Mouse (Mus musculus) WW6 (cell line): ENCODE measurements around the gene Trip13.

ENCODE experiments used
- DNase-seq: peaks from one replicate; pipeline ENCODE4 v3.0.0-alpha.2; 2013; ENCODE audit warnings: low read depth, low spot score

The Trip13 gene

DNA sequence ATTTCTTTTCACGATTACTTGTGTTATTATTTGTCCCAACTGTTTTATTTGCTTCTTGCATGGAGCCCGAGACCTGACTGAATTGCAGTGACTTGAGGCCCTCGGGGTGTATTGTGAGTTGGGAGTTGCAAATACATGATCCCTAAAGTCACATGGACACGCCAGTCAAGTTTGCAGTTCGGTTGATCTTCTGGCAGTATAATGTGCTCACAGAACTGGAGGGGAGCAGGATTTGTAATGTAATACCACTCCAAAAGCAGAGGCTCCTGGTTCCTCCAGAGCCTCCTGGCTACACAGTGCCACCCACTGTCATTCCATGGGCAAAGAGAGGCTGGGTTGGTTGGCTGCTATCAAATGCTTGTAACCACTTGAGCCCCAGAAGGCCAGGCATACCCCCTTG is 51.0 kb downstream of the Trip13 start:
- DNase-seq: no peak

DNA sequence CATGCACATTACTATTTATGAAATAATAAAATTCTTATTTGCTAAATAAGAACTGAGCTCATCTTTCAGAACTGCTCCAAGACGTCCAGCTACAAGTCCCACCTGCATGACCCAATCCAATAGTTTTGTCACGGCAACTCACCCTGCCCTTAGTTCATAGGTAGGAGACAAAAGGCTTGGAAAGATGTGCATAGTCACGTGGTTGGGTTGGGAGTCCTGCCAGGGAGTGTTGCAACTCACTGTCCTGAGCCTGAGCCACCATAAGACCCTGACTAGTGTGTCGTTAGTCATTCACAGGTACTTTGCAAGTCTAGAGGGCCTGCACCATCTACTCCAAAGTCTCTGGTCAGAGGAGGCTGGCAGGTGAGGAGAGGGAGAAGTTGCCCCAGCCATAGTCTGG is 51.5 kb downstream of the Trip13 start:
- no peak for DNase-seq

DNA sequence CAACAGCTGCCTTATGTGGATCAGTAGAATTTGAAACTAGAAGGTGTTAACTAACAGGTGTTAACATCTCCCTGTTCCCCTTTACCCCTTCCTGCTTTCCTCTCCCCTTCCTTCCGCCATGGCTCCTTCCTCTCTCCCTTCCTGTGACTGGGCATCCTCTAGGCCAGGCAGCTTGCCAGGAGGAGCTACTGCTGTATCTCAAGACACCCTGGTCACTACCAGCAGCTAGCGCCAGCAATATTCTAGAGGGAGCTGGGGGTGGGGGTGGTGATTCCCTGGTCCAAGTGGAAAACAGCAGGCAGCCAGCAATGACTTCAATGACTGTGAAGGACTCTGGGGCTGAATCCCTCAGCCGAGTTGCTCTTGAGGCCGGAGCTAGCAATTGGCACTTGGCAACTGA is 51.9 kb downstream of the Trip13 start:
- no peak for DNase-seq

DNA sequence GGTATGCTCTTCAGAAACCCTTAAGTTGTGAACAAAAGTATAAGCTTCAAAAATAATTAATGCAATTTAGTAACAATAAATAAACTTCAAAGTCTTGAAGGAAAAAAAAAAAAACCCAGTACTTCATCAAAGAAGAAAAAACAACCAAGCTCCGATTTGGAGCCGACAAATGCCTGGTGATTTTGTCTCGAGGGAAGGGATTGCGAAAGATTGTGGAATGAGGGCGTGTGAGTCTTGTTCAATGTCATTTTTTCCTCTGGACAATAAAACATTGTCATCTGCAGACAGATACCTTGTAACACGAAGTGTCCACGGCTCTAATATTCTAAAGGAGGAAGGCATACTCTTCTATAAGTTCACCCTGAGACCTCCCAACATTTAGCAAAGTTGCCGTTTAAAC is 56.2 kb downstream of the Trip13 start:
- DNase-seq: no peak

DNA sequence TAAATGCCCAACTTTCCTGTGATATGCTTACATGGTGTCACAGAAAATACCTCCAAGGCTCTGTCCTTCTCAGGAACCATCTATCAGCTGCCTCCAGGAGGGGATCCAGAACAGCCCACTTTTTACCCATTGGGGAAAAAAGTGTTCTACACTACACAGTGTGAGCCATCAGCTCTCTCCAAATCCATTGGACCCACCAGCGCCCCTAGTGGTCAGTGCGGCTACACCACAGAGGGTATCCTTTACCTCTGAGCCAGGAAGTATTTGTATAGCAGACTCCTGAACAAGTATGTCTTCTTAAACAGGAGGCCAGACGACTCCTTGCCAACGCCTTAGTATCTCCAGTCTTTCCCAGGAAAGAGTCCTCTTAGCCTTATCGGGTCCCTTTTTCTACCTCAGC is 57.8 kb downstream of the Trip13 start:
- DNase-seq: peak; percentile 9

DNA sequence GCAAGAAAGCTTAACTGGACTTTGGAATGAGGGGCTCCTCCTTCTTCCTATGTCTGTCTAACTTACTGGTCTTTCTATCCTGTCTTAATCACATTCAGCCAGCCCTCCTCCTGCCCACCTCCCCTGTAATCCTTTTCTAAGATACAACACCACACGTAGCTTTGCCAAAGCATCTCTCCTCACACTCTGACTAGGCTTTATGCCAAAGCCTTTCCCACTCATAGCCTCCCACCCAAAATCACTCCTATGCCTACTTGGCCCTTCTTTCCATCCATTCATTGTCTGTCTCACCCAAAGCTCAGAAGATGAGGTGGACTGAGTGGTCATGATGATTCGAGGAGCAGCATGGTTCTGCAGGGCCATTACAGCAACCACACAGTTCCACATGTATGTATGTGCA is 65.4 kb downstream of the Trip13 start:
- DNase-seq: no peak
